Mouse (Mus musculus): Measurements from ENCODE around the gene Lrrc41.

GRCm38 (mm10) chr4:116143317-116143811 lies 68.3 kb downstream of the Lrrc41 start:
- TF ChIP-seq CTCF (IDR thresholded peaks at IDR 0.05; ENCODE audit: control insufficient read depth, insufficient read depth, insufficient replicate concordance, low read depth, low read length) = no peak
- no peak for TF ChIP-seq POLR2A (IDR thresholded peaks at IDR 0.05; ENCODE audit: control insufficient read depth, low read depth, low read length)

Data from testis, adult 2 months (tissue).